Mouse (Mus musculus): Measurements from ENCODE around the gene Serpina3m.

GRCm38 (mm10) chr12:104425591-104425990, 87.3 kb downstream of the Serpina3m start:
- TF ChIP-seq CTCF (IDR thresholded peaks at IDR 0.05; ENCODE audit: extremely low read depth, insufficient read length, insufficient replicate concordance, low read depth, low read length): no peak
- TF ChIP-seq POLR2A (IDR thresholded peaks at IDR 0.05; ENCODE audit: low read depth, low read length): no peak
